Mouse (Mus musculus): ENCODE measurements around the gene Pacsin1.

- TF ChIP-seq CTCF (IDR thresholded peaks at IDR 0.05; ENCODE audit: control insufficient read depth, insufficient read depth, low read length), result no peak
- no peak for TF ChIP-seq POLR2A (IDR thresholded peaks at IDR 0.05; ENCODE audit: borderline replicate concordance, control insufficient read depth, low read depth, low read length)
These were observed 18.6 kb downstream of the Pacsin1 start for GRCm38 (mm10) chr17:27673945-27674344.

All from bone marrow, adult 2 months (tissue).